ENCODE assay signal across 7 mouse cellular contexts in the genomic region with DNA sequence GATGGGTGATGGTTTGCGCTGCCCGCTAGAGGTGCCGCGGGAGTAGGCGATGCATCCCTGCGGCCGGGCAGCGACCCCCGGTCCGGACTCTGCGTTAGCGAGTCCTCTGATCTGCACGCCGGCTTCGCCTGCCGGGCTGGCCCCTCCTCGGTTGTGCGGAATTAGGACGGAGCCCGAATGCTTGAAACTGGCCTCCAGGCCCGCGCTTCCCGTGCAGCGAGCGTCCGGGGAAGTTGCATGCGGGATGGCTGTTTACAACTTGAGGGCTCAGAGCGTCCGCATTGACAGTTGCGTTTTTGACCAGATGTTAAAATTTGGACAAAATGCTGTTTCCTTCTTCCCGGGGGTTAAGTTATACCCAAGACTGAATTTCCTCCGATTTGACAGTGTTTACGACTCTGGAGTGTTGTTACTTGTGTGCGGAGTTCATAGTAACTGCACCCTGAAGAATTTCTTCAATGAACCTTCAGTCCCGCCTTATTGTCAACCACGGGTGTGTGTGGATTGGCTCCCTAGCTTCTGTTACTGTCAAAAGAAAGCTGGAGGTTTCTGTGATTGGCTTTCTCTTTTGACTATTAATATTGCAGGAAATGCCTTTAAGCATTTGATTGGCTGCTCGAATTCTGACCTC. TPM values are rescaled to one million over a fixed set of nuclear protein-coding genes. Genes with fewer than 3 reads are reported as not detected.
A peak's percentile ranks its signal among the peaks of the same experiment; 100 is the strongest.
DNase-seq lines count a peak whose midpoint lies in the region; ATAC-seq lines count a peak whose summit lies in the region.

No protein-coding gene starts in this region.

- peak; percentile 61 for DNase-seq in adrenal gland, adult 8-10 months
- peak; percentile 85 for DNase-seq in embryo, embryonic 11 days
- peak; percentile 43 for DNase-seq in gastrocnemius, postnatal 14 days
- DNase-seq in intestine, embryonic 14.5 days (ENCODE audit: low spot score) = peak; percentile 70
- peak; percentile 68 to 90 for DNase-seq in left cerebral cortex, postnatal 14 days (ENCODE audit: low spot score in 2 of 2)
- peak; percentile 40 for DNase-seq in right cerebral cortex, postnatal 14 days

- peak overlapping the region; percentile 97 for H3K4me3 ChIP-seq in intestine, embryonic 14.5 days (ENCODE audit: low read depth, low read length)

- under 1% methylated on average over 37 of the region's 37 CpGs for WGBS in intestine, embryonic 14.5 days

- ATAC-seq in intestine, embryonic 14.5 days (replicated peaks; ENCODE audit: low FRiP score, low TSS enrichment, low read depth) = no peak; the same call in 1 of the 2 replicates
- ATAC-seq in megakaryocyte-erythroid progenitor cell, adult 5-6 weeks (replicated peaks; ENCODE audit: low FRiP score, low TSS enrichment, poor library complexity, severe bottlenecking) = peak; percentile 93

- peaks cover 3% of the 10 kb centered on the region; the same call in 1 of the 2 replicates for H3K4me1 ChIP-seq in intestine, embryonic 14.5 days (replicated peaks; ENCODE audit: control insufficient read depth, insufficient read depth, low read length)

- H3K27ac ChIP-seq in intestine, embryonic 14.5 days (ENCODE audit: low read depth) = peak overlapping the region; percentile 99

- no peaks in the 10 kb centered on the region for H3K36me3 ChIP-seq in intestine, embryonic 14.5 days (ENCODE audit: control insufficient read depth, insufficient read depth, low read length)

- H3K4me2 ChIP-seq in intestine, embryonic 14.5 days (ENCODE audit: low read length) = peak overlapping the region; percentile 73

- H3K27me3 ChIP-seq in intestine, embryonic 14.5 days (replicated peaks; ENCODE audit: control insufficient read depth, insufficient read depth, low read length) = no peaks in the 10 kb centered on the region

- H3K9ac ChIP-seq in intestine, embryonic 14.5 days (ENCODE audit: low read length) = peak overlapping the region; percentile 98

- intact Hi-C loops in gastrocnemius, postnatal 14 days (cut with DNase I; ENCODE audit: low total_unique reads) = loop anchor here (5.0 to 10.0 kb wide), 2 partner anchors 72 to 270 kb away; no protein-coding TSS in a partner anchor
- intact Hi-C loops in left cerebral cortex, postnatal 14 days (cut with DNase I) = loop anchor here (5.0 kb wide), 2 partner anchors 120 to 280 kb away; no protein-coding TSS in a partner anchor

- no peaks in the 10 kb centered on the region for H3K9me3 ChIP-seq in intestine, embryonic 14.5 days (ENCODE audit: control insufficient read depth, low read length)

RNA-seq across cellular contexts. Expression of a gene that starts 1.3 kb away (rescaled TPM):
- 10 to 100 TPM; 23.1 to 29.3 (median 25.6) TPM for total RNA-seq in adrenal gland, adult 8-10 months (2022)
- total RNA-seq in gastrocnemius, postnatal 14 days (2021) = 10 to 100 TPM; 12.9 to 13.2 TPM
- polyA plus RNA-seq in intestine, embryonic 14.5 days (2014; fragmentation: Nextera tagmentation; extraction: Ambion mirVana) = 8.7 and 10.5 TPM in 2 replicates
- total RNA-seq in left cerebral cortex, postnatal 14 days (2021) = 10 to 100 TPM; 43.0 to 46.9 TPM
- 15.9 and 22.3 TPM in 2 replicates for total RNA-seq in megakaryocyte-erythroid progenitor cell, adult 5-6 weeks (2014; fragmentation: Nextera tagmentation)
- total RNA-seq in megakaryocyte-erythroid progenitor cell, adult 5-6 weeks (2017) = 39.8 and 39.9 TPM in 2 replicates
